Mouse (Mus musculus): ENCODE measurements around the gene Fcrl5.

GRCm38 (mm10) chr3:87500088-87501055, 64.8 kb downstream of the Fcrl5 start:
- peak; percentile 57 for TF ChIP-seq POLR2A (IDR thresholded peaks at IDR 0.05; ENCODE audit: low read depth, low read length)
- no peak for TF ChIP-seq SIN3A (IDR thresholded peaks at IDR 0.05; ENCODE audit: low read length)
- TF ChIP-seq E2F4 (IDR thresholded peaks at IDR 0.05; ENCODE audit: insufficient replicate concordance, low read depth, low read length), result no peak

Data from CH12.LX (cell line).